ENCODE assay signal across 13 mouse cellular contexts in genomic region chr8:115143530-115144320, GRCm38 (mm10).
A peak's percentile ranks its signal among the peaks of the same experiment; 100 is the strongest.
DNase-seq lines count a peak whose midpoint lies in the region; ATAC-seq and TF ChIP-seq lines count a peak whose summit lies in the region.
"Had no signal": no experiment of that assay in that cellular context is flagged by ENCODE, and none has a peak within 500 bp of the region (broad histone marks: within the 10 kb centered on the region; RNA-seq: fewer than 3 reads in every experiment).

No protein-coding gene starts in this region.

- no peak for TF ChIP-seq POLR2A in kidney, adult 2 months (IDR thresholded peaks at IDR 0.05; ENCODE audit: low read depth, low read length)

- peak; percentile 65 for DNase-seq in hindbrain, embryonic 10.5 days (ENCODE audit: low spot score)
- no peak for DNase-seq in hindbrain, postnatal 0 days (ENCODE audit: low spot score)
- peak; percentile 47 for DNase-seq in embryo, embryonic 11 days
- peak; percentile 60 for DNase-seq in kidney, adult 2 months
- peak; percentile 23 to 40 for DNase-seq in kidney, postnatal 36 days
- no peak for DNase-seq in right cerebral cortex, postnatal 14 days
- no peak for DNase-seq in left cerebral cortex, adult 2 months (ENCODE audit: extremely low spot score in 1 of 2, low spot score in 2 of 2)
- DNase-seq: heart, postnatal 4 days; lung, adult 2 months; thymus, postnatal 25 days had no signal

- peaks cover 58% of the 10 kb centered on the region for H3K4me1 ChIP-seq in hindbrain, embryonic 10.5 days (replicated peaks)
- no peaks in the 10 kb centered on the region for H3K4me1 ChIP-seq in hindbrain, postnatal 0 days (ENCODE audit: insufficient read depth, low read length)
- no peaks in the 10 kb centered on the region for H3K4me1 ChIP-seq in kidney, adult 2 months (ENCODE audit: control insufficient read depth, insufficient read depth, low read length)
- H3K4me1 ChIP-seq: limb, embryonic 15.5 days; megakaryocyte, embryonic 14.5 days had no signal

- peaks cover 56% of the 10 kb centered on the region for H3K27me3 ChIP-seq in hindbrain, embryonic 10.5 days (ENCODE audit: insufficient read depth, poor library complexity, severe bottlenecking)
- 0 out of 2 replicates have a peak, but pooled peaks cover 3% of the 10 kb centered on the region for H3K27me3 ChIP-seq in hindbrain, postnatal 0 days (ENCODE audit: insufficient read depth, low read length)
- H3K27me3 ChIP-seq in kidney, adult 2 months (replicated peaks; ENCODE audit: control insufficient read depth, insufficient read depth, low read length), result no peaks in the 10 kb centered on the region
- H3K27me3 ChIP-seq: megakaryocyte, embryonic 14.5 days had no signal

- no peaks in the 10 kb centered on the region for H3K9me3 ChIP-seq in hindbrain, embryonic 10.5 days
- H3K9me3 ChIP-seq in hindbrain, postnatal 0 days (ENCODE audit: low read length), result no peaks in the 10 kb centered on the region
- H3K9me3 ChIP-seq: limb, embryonic 15.5 days had no signal

- H3K27ac ChIP-seq in hindbrain, embryonic 10.5 days, result peak overlapping the region; percentile 60; the same call in 1 of the 2 replicates
- H3K27ac ChIP-seq in hindbrain, postnatal 0 days, result no peak overlapping the region
- H3K27ac ChIP-seq in kidney, adult 2 months (ENCODE audit: insufficient read depth, low read depth, low read length), result no peak overlapping the region
- H3K27ac ChIP-seq in left cerebral cortex, adult 2 months, result no peak overlapping the region
- H3K27ac ChIP-seq: limb, embryonic 15.5 days had no signal

- intact Hi-C loops in left cerebral cortex, adult 2 months (cut with DNase I), result no loop called here

- H3K4me2 ChIP-seq in hindbrain, postnatal 0 days (ENCODE audit: low read depth, low read length), result no peak overlapping the region
- H3K4me2 ChIP-seq: limb, embryonic 15.5 days had no signal

- H3K9ac ChIP-seq in hindbrain, postnatal 0 days (replicated peaks; ENCODE audit: low read length), result no peak overlapping the region
- H3K9ac ChIP-seq: limb, embryonic 15.5 days had no signal

- 25% methylated on average over 9 of the region's 9 CpGs for WGBS in hindbrain, embryonic 10.5 days
- WGBS in hindbrain, postnatal 0 days, result 51% methylated on average over 9 of the region's 9 CpGs
- 45% methylated on average over 9 of the region's 9 CpGs for WGBS in kidney, adult 2 months

- no peaks in the 10 kb centered on the region for H3K36me3 ChIP-seq in hindbrain, embryonic 10.5 days
- H3K36me3 ChIP-seq in hindbrain, postnatal 0 days (ENCODE audit: insufficient read depth, low read length), result no peaks in the 10 kb centered on the region
- H3K36me3 ChIP-seq in kidney, adult 2 months (ENCODE audit: control insufficient read depth, insufficient read depth, low read length), result no peaks in the 10 kb centered on the region
- H3K36me3 ChIP-seq: limb, embryonic 15.5 days had no signal

- TF ChIP-seq CTCF in hindbrain, postnatal 0 days (IDR thresholded peaks at IDR 0.05; ENCODE audit: low read depth), result no peak
- TF ChIP-seq CTCF in kidney, adult 2 months (conservative IDR thresholded peaks at IDR 0.05; ENCODE audit: insufficient read depth, insufficient read length, low read depth, low read length), result no peak
- TF ChIP-seq CTCF in left cerebral cortex, adult 2 months (IDR thresholded peaks at IDR 0.05), result no peak

- ATAC-seq in hindbrain, postnatal 0 days, result no peak
- no peak for ATAC-seq in frontal cortex, adult (ENCODE audit: low TSS enrichment)

- no peak overlapping the region for H3K4me3 ChIP-seq in hindbrain, embryonic 10.5 days
- H3K4me3 ChIP-seq in hindbrain, postnatal 0 days (ENCODE audit: low read length), result no peak overlapping the region
- H3K4me3 ChIP-seq in kidney, adult 2 months (ENCODE audit: insufficient read depth, low read depth, low read length), result no peak overlapping the region
- H3K4me3 ChIP-seq in left cerebral cortex, adult 2 months, result no peak overlapping the region
- H3K4me3 ChIP-seq: limb, embryonic 15.5 days; megakaryocyte, embryonic 14.5 days had no signal

Comparison
In these comparisons a context has a peak if more than half of its experiments do, and no peak if none do; other contexts are left out.
1. DNase-seq: peak in hindbrain, embryonic 10.5 days (single experiment), embryo, embryonic 11 days (single experiment), kidney, adult 2 months (single experiment) and kidney, postnatal 36 days (2 of 2); none in hindbrain, postnatal 0 days (single experiment), right cerebral cortex, postnatal 14 days (single experiment) and left cerebral cortex, adult 2 months (0 of 2).